In the genomic region with DNA sequence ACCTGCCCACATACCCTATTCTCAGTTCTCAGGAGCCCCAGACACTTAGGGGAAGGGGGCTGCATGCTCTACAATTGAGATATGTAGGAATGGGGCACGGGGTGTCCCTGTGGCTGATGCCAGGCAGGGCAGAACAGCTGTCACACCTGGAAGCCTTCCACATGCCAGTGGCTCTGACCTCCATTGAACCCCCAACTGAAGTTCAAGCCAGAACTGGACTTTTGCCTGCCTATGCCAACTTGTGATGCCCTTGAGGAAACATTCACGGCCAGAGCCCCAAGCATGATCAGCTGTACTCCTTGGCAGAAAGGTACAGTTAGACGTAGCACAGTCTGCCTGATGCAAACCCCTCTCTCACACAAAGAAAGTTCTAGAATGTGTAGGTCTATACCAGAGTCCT, we compare ENCODE assay signal across 17 mouse cellular contexts. TPM values are rescaled to one million over a fixed set of nuclear protein-coding genes. Genes with fewer than 3 reads are reported as not detected.
DNase-seq lines count a peak whose midpoint lies in the region; ATAC-seq and TF ChIP-seq lines count a peak whose summit lies in the region.
"Had no signal": no experiment of that assay in that cellular context is flagged by ENCODE, and none has a peak within 500 bp of the region (broad histone marks: within the 10 kb centered on the region; RNA-seq: fewer than 3 reads in every experiment).

No protein-coding gene starts in this region.

- ATAC-seq in hindbrain, embryonic 13.5 days (ENCODE audit: low FRiP score), result no peak
- no peak for ATAC-seq in hindbrain, embryonic 12.5 days (ENCODE audit: low FRiP score)

- no peak overlapping the region for H3K4me3 ChIP-seq in cerebellum, adult 2 months (replicated peaks; ENCODE audit: insufficient read depth, low read depth, low read length)
- no peak overlapping the region for H3K4me3 ChIP-seq in hindbrain, embryonic 13.5 days
- no peak overlapping the region for H3K4me3 ChIP-seq in hindbrain, embryonic 12.5 days
- H3K4me3 ChIP-seq: embryonic facial prominence, embryonic 12.5 days; forebrain, embryonic 10.5 days; megakaryocyte, embryonic 14.5 days had no signal

- no peak overlapping the region for H3K27ac ChIP-seq in cerebellum, adult 2 months (ENCODE audit: insufficient read depth, low read length)
- H3K27ac ChIP-seq in hindbrain, embryonic 13.5 days, result no peak overlapping the region
- no peak overlapping the region for H3K27ac ChIP-seq in hindbrain, embryonic 12.5 days
- H3K27ac ChIP-seq: embryonic facial prominence, embryonic 12.5 days; forebrain, embryonic 10.5 days had no signal

- no peak overlapping the region for H3K4me2 ChIP-seq in hindbrain, embryonic 13.5 days
- H3K4me2 ChIP-seq in hindbrain, embryonic 12.5 days (replicated peaks), result no peak overlapping the region
- H3K4me2 ChIP-seq: embryonic facial prominence, embryonic 12.5 days had no signal

- no peak for TF ChIP-seq POLR2A in cerebellum, adult 2 months (IDR thresholded peaks at IDR 0.05; ENCODE audit: borderline replicate concordance, insufficient read depth, low read length)

- WGBS in cerebellum, adult 2 months, result 58% methylated on average over 3 of the region's 3 CpGs
- WGBS in hindbrain, embryonic 13.5 days, result 84% methylated on average over 3 of the region's 3 CpGs
- 91% methylated on average over 3 of the region's 3 CpGs for WGBS in hindbrain, embryonic 12.5 days

- H3K4me1 ChIP-seq in cerebellum, adult 2 months (ENCODE audit: control insufficient read depth, insufficient read depth, low read length), result peaks cover 43% of the 10 kb centered on the region
- peaks cover 47% of the 10 kb centered on the region for H3K4me1 ChIP-seq in hindbrain, embryonic 13.5 days (replicated peaks)
- H3K4me1 ChIP-seq in hindbrain, embryonic 12.5 days, result peaks cover 24% of the 10 kb centered on the region

- 0 out of 2 replicates have a peak overlapping the region, but pooled peaks have one; percentile 29 for H3K9ac ChIP-seq in hindbrain, embryonic 13.5 days
- no peak overlapping the region for H3K9ac ChIP-seq in hindbrain, embryonic 12.5 days
- H3K9ac ChIP-seq: embryonic facial prominence, embryonic 12.5 days had no signal

- H3K27me3 ChIP-seq in cerebellum, adult 2 months (ENCODE audit: control insufficient read depth, insufficient read depth, low read length), result no peaks in the 10 kb centered on the region
- H3K27me3 ChIP-seq in hindbrain, embryonic 13.5 days, result peaks cover 8% of the 10 kb centered on the region
- H3K27me3 ChIP-seq in hindbrain, embryonic 12.5 days, result no peaks in the 10 kb centered on the region
- H3K27me3 ChIP-seq: embryonic facial prominence, embryonic 12.5 days had no signal

- peak; percentile 26 to 29 for DNase-seq in cerebellum, postnatal 10 days
- no peak for DNase-seq in cerebellum, adult 2 months
- DNase-seq in adrenal gland, postnatal 14 days, result peak; percentile 79
- DNase-seq in kidney, postnatal 14 days, result peak; percentile 65
- no peak for DNase-seq in lung, postnatal 36 days
- DNase-seq in right cerebral cortex, postnatal 25 days, result no peak
- DNase-seq: liver; thymus, adult 18-20 months had no signal

- no peak for TF ChIP-seq CTCF in cerebellum, adult 2 months (IDR thresholded peaks at IDR 0.05; ENCODE audit: borderline replicate concordance, insufficient read depth, low read depth, low read length)

- H3K9me3 ChIP-seq in hindbrain, embryonic 13.5 days, result no peaks in the 10 kb centered on the region
- H3K9me3 ChIP-seq in hindbrain, embryonic 12.5 days (replicated peaks), result no peaks in the 10 kb centered on the region
- H3K9me3 ChIP-seq: embryonic facial prominence, embryonic 12.5 days; forebrain, embryonic 10.5 days; megakaryocyte, embryonic 14.5 days had no signal

- peaks cover 35% of the 10 kb centered on the region for H3K36me3 ChIP-seq in hindbrain, embryonic 13.5 days
- peaks cover 44% of the 10 kb centered on the region for H3K36me3 ChIP-seq in hindbrain, embryonic 12.5 days

RNA-seq across cellular contexts. Expression of a gene that starts 6.4 kb away (rescaled TPM):
- polyA plus RNA-seq in cerebellum, adult 2 months (2012; rRNA removed), result 21.8 and 23.1 TPM in 2 replicates
- polyA plus RNA-seq in hindbrain, embryonic 13.5 days (2015; fragmentation: Nextera tagmentation; extraction: Ambion mirVana), result 51.2 and 54.9 TPM in 2 replicates
- 123 and 128 TPM in 2 replicates for polyA plus RNA-seq in hindbrain, embryonic 12.5 days (2016; fragmentation: Nextera tagmentation; extraction: Ambion mirVana)
- total RNA-seq in adrenal gland, postnatal 14 days (2021), result 95.5 and 104 TPM in 2 replicates

RNA-seq across cellular contexts. Expression of a gene that starts 18.4 kb away (rescaled TPM):
- 38.0 and 45.8 TPM in 2 replicates for polyA plus RNA-seq in cerebellum, adult 2 months (2012; rRNA removed)
- polyA plus RNA-seq in hindbrain, embryonic 13.5 days (2015; fragmentation: Nextera tagmentation; extraction: Ambion mirVana), result 33.8 and 38.4 TPM in 2 replicates
- 28.2 and 34.1 TPM in 2 replicates for polyA plus RNA-seq in hindbrain, embryonic 12.5 days (2016; fragmentation: Nextera tagmentation; extraction: Ambion mirVana)
- total RNA-seq in adrenal gland, postnatal 14 days (2021), result 24.1 and 33.2 TPM in 2 replicates

RNA-seq across cellular contexts. Expression of a gene that starts 37.0 kb away (rescaled TPM):
- polyA plus RNA-seq in cerebellum, adult 2 months (2012; rRNA removed), result not detected in 2 replicates
- polyA plus RNA-seq in hindbrain, embryonic 13.5 days (2015; fragmentation: Nextera tagmentation; extraction: Ambion mirVana), result 40.1 and 66.5 TPM in 2 replicates
- polyA plus RNA-seq in hindbrain, embryonic 12.5 days (2016; fragmentation: Nextera tagmentation; extraction: Ambion mirVana), result 62.0 and 66.7 TPM in 2 replicates
- total RNA-seq in adrenal gland, postnatal 14 days (2021), result not detected in 2 replicates
- total RNA-seq: layer of hippocampus, adult 18-20 months; left cerebral cortex, adult 8-10 months had no signal
- polyA plus RNA-seq: frontal cortex, adult 2 months; lung, embryonic 16.5 days had no signal

Comparison
In these comparisons a context has a peak if more than half of its experiments do, and no peak if none do; other contexts are left out.
1. DNase-seq: peak in cerebellum, postnatal 10 days (2 of 2), adrenal gland, postnatal 14 days (single experiment) and kidney, postnatal 14 days (single experiment); none in cerebellum, adult 2 months (0 of 2), lung, postnatal 36 days (single experiment) and right cerebral cortex, postnatal 25 days (single experiment).
2. RNA of a gene that starts 37.0 kb away (polyA plus RNA-seq): 62.0 to 66.7 TPM in hindbrain, embryonic 12.5 days and 40.1 to 66.5 TPM in hindbrain, embryonic 13.5 days; not detected in cerebellum, adult 2 months; every median in the first group is over 10 times any median in the second.